Mouse (Mus musculus) G1E (cell line): ENCODE measurements around the gene Camta1. TPM values are rescaled to one million over a fixed set of nuclear protein-coding genes. Genes with fewer than 3 reads are reported as not detected.

Experiments used
- ATAC-seq: 2 replicates; pipeline ENCODE4 v1.8.0; 2016; ENCODE audit warnings: mild to moderate bottlenecking; ENCODE audit not compliant: insufficient number of reproducible peaks, poor library complexity, low FRiP score, severe bottlenecking; ENCODE audit errors: extremely low read depth
- DNase-seq: peaks from one replicate; pipeline ENCODE4 v3.0.0; 2012; ENCODE audit warnings: low spot score
- H3K27me3 ChIP-seq: 2 replicates; pipeline ENCODE4 v1.6.1; 2012; ENCODE audit warnings: mild to moderate bottlenecking, low read length, inconsistent platforms; ENCODE audit not compliant: insufficient read depth
- H3K36me3 ChIP-seq: replicated peaks from 2 replicates; pipeline ENCODE3; 2012; ENCODE audit warnings: mild to moderate bottlenecking, inconsistent platforms
- H3K4me1 ChIP-seq: 2 replicates; pipeline ENCODE4 v1.6.1; 2012; ENCODE audit warnings: low read depth, low read length, inconsistent platforms, mixed read lengths; ENCODE audit not compliant: insufficient read depth
- H3K4me3 ChIP-seq: 2 replicates; pipeline ENCODE4 v1.5.1; 2012; ENCODE audit warnings: low read depth, mild to moderate bottlenecking, inconsistent platforms, low read length, moderate library complexity, mixed read lengths
- H3K9me3 ChIP-seq: replicated peaks from 2 replicates; pipeline ENCODE4 v1.6.1; 2012; ENCODE audit warnings: inconsistent platforms
- CTCF ChIP-seq: IDR thresholded peaks from 2 replicates; pipeline ENCODE4 v1.5.1; 2012; ENCODE audit warnings: low read depth, low read length, inconsistent platforms, mixed read lengths
- GATA1 ChIP-seq: IDR thresholded peaks from 2 replicates; pipeline ENCODE4 v1.6.1; 2012; ENCODE audit warnings: borderline replicate concordance, low read length, inconsistent platforms, mixed read lengths
- GATA2 ChIP-seq: IDR thresholded peaks from 2 replicates; pipeline ENCODE4 v1.6.1; 2012; ENCODE audit warnings: low read depth, low read length, inconsistent platforms, borderline replicate concordance
- POLR2AphosphoS5 ChIP-seq: IDR thresholded peaks from 2 replicates; pipeline ENCODE4 v1.6.1; 2012; ENCODE audit warnings: low read depth, low read length, inconsistent platforms; ENCODE audit not compliant: insufficient replicate concordance
- TAL1 ChIP-seq: conservative IDR thresholded peaks from 2 replicates; pipeline ENCODE4 v1.6.1; 2012; ENCODE audit warnings: low read depth, low read length, inconsistent platforms, mixed read lengths
- polyA plus RNA-seq: library from polyadenylated mRNA; stranded (reverse); fragments of >175 nt; gene quantifications from 2 replicates; pipeline ENCODE4 v1.2.3, GENCODE M21; 2012
- total RNA-seq, 2 experiments: library from RNA; stranded (forward) in 1 of 2; stranded (reverse) in 1 of 2; fragments of 200-1000 nt in 1 of 2; fragments of >200 nt in 1 of 2; fragmentation: Nextera tagmentation in 1 of 2; gene quantifications; 2 replicates each; pipeline ENCODE4 v1.2.3; 2014 to 2017

Gene Camta1
- total and polyA plus RNA-seq, 3 experiments, result 10.8 to 113 (median 25.7) TPM

GRCm38 (mm10) chr4:151166969-151167368 is 694.7 kb downstream of the Camta1 start:
- H3K4me1 ChIP-seq, result no peaks in the 10 kb centered on the region
- TF ChIP-seq GATA2 (no peak), GATA1 (no peak), POLR2AphosphoS5 (no peak), TAL1 (no peak), CTCF (no peak)
- peaks cover 95% of the 10 kb centered on the region for H3K9me3 ChIP-seq
- H3K4me3 ChIP-seq, result no peak overlapping the region
- H3K27me3 ChIP-seq, result no peaks in the 10 kb centered on the region; the same call in 1 of the 2 replicates
- no peak for DNase-seq
- no peaks in the 10 kb centered on the region for H3K36me3 ChIP-seq
- no peak for ATAC-seq

DNA sequence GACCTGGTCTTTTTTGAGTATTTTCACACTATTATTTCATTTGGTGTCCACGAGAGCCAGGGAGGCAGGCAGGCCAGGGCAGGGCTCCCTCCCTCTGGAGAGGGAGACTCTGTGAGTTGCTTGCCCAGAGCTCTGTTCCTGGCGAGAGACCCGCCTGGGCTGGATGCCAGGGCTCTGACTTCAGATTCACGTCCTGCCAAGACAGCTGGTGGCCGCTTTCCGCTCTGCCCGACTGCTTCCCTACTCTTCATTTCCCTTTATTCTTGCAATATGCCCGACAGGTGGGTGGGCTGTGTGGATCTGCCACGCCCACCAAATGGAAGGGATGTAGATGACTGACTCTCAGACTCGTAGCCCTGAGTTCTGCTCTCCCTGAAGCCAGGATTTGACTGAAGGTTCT is 696.1 kb downstream of the Camta1 start:
- H3K4me1 ChIP-seq, result no peaks in the 10 kb centered on the region
- no peak overlapping the region; the same call in 1 of the 2 replicates for H3K4me3 ChIP-seq
- ATAC-seq (no peak), DNase-seq (no peak)
- TF ChIP-seq POLR2AphosphoS5 (no peak), GATA1 (no peak), GATA2 (no peak), CTCF (no peak)
- H3K27me3 ChIP-seq, result no peaks in the 10 kb centered on the region; the same call in 1 of the 2 replicates
- H3K36me3 ChIP-seq, result no peaks in the 10 kb centered on the region
- H3K9me3 ChIP-seq, result peaks cover 96% of the 10 kb centered on the region

- Histone ChIP-seq H3K9me3 (peaks cover 95% of the 10 kb centered on the region), H3K27me3 (no peaks in the 10 kb centered on the region; the same call in 1 of the 2 replicates), H3K4me1 (no peaks in the 10 kb centered on the region), H3K36me3 (no peaks in the 10 kb centered on the region), H3K4me3 (no peak overlapping the region)
- DNase-seq (no peak), ATAC-seq (no peak)
- TF ChIP-seq POLR2AphosphoS5, result no peak
- TF ChIP-seq CTCF, result no peak
- TF ChIP-seq GATA2, result no peak
- TF ChIP-seq TAL1, result no peak
- TF ChIP-seq GATA1, result no peak
These were observed 697.4 kb downstream of the Camta1 start for GRCm38 (mm10) chr4:151164309-151164708.

GRCm38 (mm10) chr4:151161869-151162268 is 699.8 kb downstream of the Camta1 start:
- peaks cover 95% of the 10 kb centered on the region for H3K9me3 ChIP-seq
- no peaks in the 10 kb centered on the region for H3K4me1 ChIP-seq
- no peak for DNase-seq
- H3K27me3 ChIP-seq, result no peaks in the 10 kb centered on the region; the same call in 1 of the 2 replicates
- H3K36me3 ChIP-seq, result no peaks in the 10 kb centered on the region
- TF ChIP-seq GATA1, result no peak
- TF ChIP-seq GATA2, result no peak
- no peak for TF ChIP-seq CTCF
- no peak overlapping the region for H3K4me3 ChIP-seq
- no peak for ATAC-seq

DNA sequence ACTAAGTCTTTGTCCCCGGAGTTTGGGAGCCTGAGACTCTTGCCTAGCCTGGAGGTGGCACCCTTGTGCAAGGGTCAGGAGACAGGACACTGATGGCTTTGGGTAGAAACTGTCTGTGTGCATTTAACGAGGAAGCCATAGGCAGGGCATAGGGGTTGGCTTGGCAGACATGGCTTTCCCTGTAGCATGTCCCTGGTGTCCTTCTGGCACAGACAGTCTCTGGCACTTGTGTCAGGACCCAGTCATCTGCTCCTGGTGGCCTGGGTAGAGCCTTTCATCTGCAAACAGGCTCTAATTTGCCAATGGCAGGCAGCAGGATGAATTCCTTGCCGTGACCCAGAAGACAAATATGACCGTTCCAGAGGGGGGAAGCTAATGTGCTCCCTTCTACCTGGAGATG is 700.7 kb downstream of the Camta1 start:
- peaks cover 96% of the 10 kb centered on the region for H3K9me3 ChIP-seq
- no peak for DNase-seq
- TF ChIP-seq GATA1 (no peak), POLR2AphosphoS5 (no peak), TAL1 (no peak), GATA2 (no peak), CTCF (no peak)
- no peaks in the 10 kb centered on the region; the same call in 1 of the 2 replicates for H3K27me3 ChIP-seq
- no peak for ATAC-seq
- no peaks in the 10 kb centered on the region for H3K4me1 ChIP-seq
- H3K4me3 ChIP-seq, result no peak overlapping the region
- no peaks in the 10 kb centered on the region for H3K36me3 ChIP-seq

DNA sequence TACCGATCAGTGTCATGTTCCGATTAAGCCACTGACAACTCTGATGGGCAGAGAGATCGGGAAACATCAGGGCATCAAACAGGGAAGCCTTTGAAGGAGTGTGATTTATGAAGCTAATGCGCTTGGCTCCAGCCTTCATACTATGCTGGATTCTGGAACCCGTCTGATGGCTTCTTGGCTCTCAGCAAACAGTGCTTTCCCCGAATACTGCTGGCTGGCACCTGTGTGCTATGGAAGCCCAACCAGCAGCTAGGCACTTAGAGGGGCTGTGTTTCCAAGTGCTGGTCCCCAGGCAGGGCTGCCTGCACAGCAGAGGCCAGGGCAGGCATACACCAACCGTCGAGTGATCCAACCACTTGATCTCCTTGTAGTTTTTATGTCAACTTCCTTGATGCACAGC is 701.2 kb downstream of the Camta1 start:
- TF ChIP-seq POLR2AphosphoS5 (no peak), GATA2 (no peak), CTCF (no peak), TAL1 (no peak), GATA1 (no peak)
- no peak for ATAC-seq

More for the DNA sequence above, 701.2 kb downstream of the Camta1 start:
- Histone ChIP-seq H3K4me3 (no peak overlapping the region), H3K36me3 (no peaks in the 10 kb centered on the region), H3K27me3 (no peaks in the 10 kb centered on the region; the same call in 1 of the 2 replicates), H3K4me1 (no peaks in the 10 kb centered on the region), H3K9me3 (peaks cover 96% of the 10 kb centered on the region)
- no peak for DNase-seq
